Mouse (Mus musculus) intestine, embryonic 16.5 days (tissue): ENCODE data around the gene Anapc2. TPM values are rescaled to one million over a fixed set of nuclear protein-coding genes. Genes with fewer than 3 reads are reported as not detected.
"Not testable (repeated sequence)": the region's sequence is repeated elsewhere in the genome, so short reads cannot be mapped to it uniquely, and the experiment has no call there.

Experiments
- ATAC-seq: fragments of 200-750 bp; cut with Nextera tagmentation; 2 replicates; pipeline ENCODE4 v1.8.0; 2017; ENCODE audit warnings: moderate TSS enrichment, moderate library complexity
- H3K27ac ChIP-seq: fragments of 300-500 bp; sonication (generic); 2 replicates; pipeline ENCODE4 v1.5.1; 2014; ENCODE audit warnings: mild to moderate bottlenecking, low read length
- H3K27me3 ChIP-seq: fragments of 300-500 bp; sonication (generic); replicated peaks from 2 replicates; pipeline ENCODE4 v1.6.1; 2014; ENCODE audit warnings: low read length, control low read depth, mixed read lengths; ENCODE audit not compliant: control insufficient read depth, insufficient read depth
- H3K36me3 ChIP-seq: fragments of 300-500 bp; sonication (generic); 2 replicates; pipeline ENCODE4 v1.6.1; 2014; ENCODE audit warnings: low read length, control low read depth; ENCODE audit not compliant: control insufficient read depth, insufficient read depth
- H3K4me1 ChIP-seq: fragments of 300-500 bp; sonication (generic); 2 replicates; pipeline ENCODE4 v1.6.1; 2014; ENCODE audit warnings: low read length, control low read depth, mixed read lengths; ENCODE audit not compliant: control insufficient read depth, insufficient read depth
- H3K4me2 ChIP-seq: fragments of 300-500 bp; sonication (generic); 2 replicates; pipeline ENCODE4 v1.6.1; 2014; ENCODE audit warnings: low read depth, low read length, control low read depth
- H3K4me3 ChIP-seq: fragments of 300-500 bp; sonication (generic); 2 replicates; pipeline ENCODE4 v1.5.1; 2014; ENCODE audit warnings: mild to moderate bottlenecking, low read length
- H3K9ac ChIP-seq: fragments of 300-500 bp; sonication (generic); 2 replicates; pipeline ENCODE4 v1.6.1; 2014; ENCODE audit warnings: low read depth, low read length
- H3K9me3 ChIP-seq: fragments of 300-500 bp; sonication (generic); 2 replicates; pipeline ENCODE4 v1.6.1; 2016; ENCODE audit warnings: low read length, control low read depth; ENCODE audit not compliant: control insufficient read depth
- WGBS: fragments of 180-500 bp; shearing (Covaris S2); extraction: QIAGEN DNeasy Blood & Tissue Kit; methylation state at CpG from one replicate; pipeline ENCODE4 v1.1.7; 2014; 5-methylcytosine and 5-hydroxymethylcytosine counted together
- polyA plus RNA-seq: library from polyadenylated mRNA; unstranded; fragments of >200 nt; fragmentation: Nextera tagmentation; extraction: Ambion mirVana; gene quantifications from 2 replicates; pipeline ENCODE4 v1.2.1, GENCODE M21; 2015

The Anapc2 gene
- polyA plus RNA-seq, 1 experiment from 2014 or later: 97.3 TPM

GRCm38 (mm10) chr2:25252331-25252730 is 19.9 kb upstream of the Anapc2 start:
- Histone ChIP-seq H3K9me3 (no peaks in the 10 kb centered on the region), H3K4me3 (no peak overlapping the region), H3K4me1 (peaks cover 14% of the 10 kb centered on the region), H3K9ac (no peak overlapping the region), H3K36me3 (peaks cover 8% of the 10 kb centered on the region; the same call in 1 of the 2 replicates), H3K4me2 (no peak overlapping the region), H3K27ac (no peak overlapping the region), H3K27me3 (no peaks in the 10 kb centered on the region)
- 82% methylated on average over 1 of the region's 1 CpGs for WGBS
- ATAC-seq: no peak

- Histone ChIP-seq H3K4me2 (peak within 1 kb of the TSS; percentile 97), H3K4me3 (peak within 1 kb of the TSS; percentile 100), H3K36me3 (no peaks in the 10 kb centered on the region), H3K9ac (peak within 1 kb of the TSS; percentile 95), H3K9me3 (no peaks in the 10 kb centered on the region), H3K27me3 (no peaks in the 10 kb centered on the region), H3K27ac (peak within 1 kb of the TSS; percentile 86), H3K4me1 (peaks cover 14% of the 10 kb centered on the region)
- WGBS: under 1% methylated on average over 39 of the region's 39 CpGs
- ATAC-seq: peak; percentile 87
Observed at GRCm38 (mm10) chr2:25255284-25255779, 16.9 kb upstream of the Anapc2 start, which contains the start of gene Tmem203. Gene Tmem203 (plus strand): TSS chr2:25255439.

- Histone ChIP-seq H3K4me2 (peak overlapping the region; percentile 97), H3K4me1 (peaks cover 14% of the 10 kb centered on the region), H3K4me3 (peak overlapping the region; percentile 100), H3K9ac (peak overlapping the region; percentile 95)
- H3K9me3 ChIP-seq, H3K27ac ChIP-seq, H3K27me3 ChIP-seq, ATAC-seq, H3K36me3 ChIP-seq: not testable (repeated sequence)
- WGBS: 54% methylated on average over 10 of the region's 12 CpGs
Observed at GRCm38 (mm10) chr2:25256443-25257109, 15.7 kb upstream of the Anapc2 start.

GRCm38 (mm10) chr2:25257250-25257649 is 15.0 kb upstream of the Anapc2 start:
- H3K27me3 ChIP-seq, H3K27ac ChIP-seq, H3K9me3 ChIP-seq, H3K4me2 ChIP-seq, ATAC-seq, H3K4me3 ChIP-seq, H3K36me3 ChIP-seq, H3K9ac ChIP-seq: not testable (repeated sequence)
- peaks cover 14% of the 10 kb centered on the region for H3K4me1 ChIP-seq
- WGBS: 85% methylated on average over 5 of the region's 5 CpGs

GRCm38 (mm10) chr2:25258887-25259286 is 13.4 kb upstream of the Anapc2 start:
- Histone ChIP-seq H3K9me3 (no peaks in the 10 kb centered on the region), H3K4me1 (peaks cover 23% of the 10 kb centered on the region), H3K27me3 (peaks cover 3% of the 10 kb centered on the region; the same call in 1 of the 2 replicates), H3K4me2 (no peak overlapping the region), H3K9ac (no peak overlapping the region), H3K4me3 (no peak overlapping the region), H3K36me3 (no peaks in the 10 kb centered on the region), H3K27ac (no peak overlapping the region)
- WGBS: 66% methylated on average over 2 of the region's 2 CpGs
- ATAC-seq: no peak

GRCm38 (mm10) chr2:25261870-25262269 is 10.4 kb upstream of the Anapc2 start:
- Histone ChIP-seq H3K4me2 (peak overlapping the region; percentile 81), H3K9me3 (no peaks in the 10 kb centered on the region), H3K27ac (peak overlapping the region; percentile 72), H3K36me3 (no peaks in the 10 kb centered on the region), H3K4me1 (peaks cover 30% of the 10 kb centered on the region), H3K4me3 (peak overlapping the region; percentile 93), H3K27me3 (peaks cover 5% of the 10 kb centered on the region; the same call in 1 of the 2 replicates), H3K9ac (peak overlapping the region; percentile 65)
- 38% methylated on average over 11 of the region's 12 CpGs for WGBS
- ATAC-seq: peak; percentile 21

- Histone ChIP-seq H3K4me1 (peaks cover 35% of the 10 kb centered on the region), H3K9me3 (no peaks in the 10 kb centered on the region), H3K27me3 (peaks cover 5% of the 10 kb centered on the region; the same call in 1 of the 2 replicates), H3K4me3 (peak within 1 kb of the TSS; percentile 93), H3K9ac (peak within 1 kb of the TSS; percentile 87), H3K4me2 (peak within 1 kb of the TSS; percentile 96), H3K36me3 (no peaks in the 10 kb centered on the region), H3K27ac (peak within 1 kb of the TSS; percentile 96)
- under 1% methylated on average over 39 of the region's 39 CpGs for WGBS
- ATAC-seq: peak; percentile 95
Observed at GRCm38 (mm10) chr2:25262291-25262767, 9.9 kb upstream of the Anapc2 start, which contains the start of gene Tprn. Gene Tprn (plus strand): TSS chr2:25262618.

GRCm38 (mm10) chr2:25262795-25263622 is 9.3 kb upstream of the Anapc2 start:
- Histone ChIP-seq H3K9me3 (no peaks in the 10 kb centered on the region), H3K9ac (peak overlapping the region; percentile 87), H3K27ac (peak overlapping the region; percentile 96), H3K4me1 (peaks cover 40% of the 10 kb centered on the region), H3K27me3 (peaks cover 5% of the 10 kb centered on the region; the same call in 1 of the 2 replicates), H3K36me3 (no peaks in the 10 kb centered on the region), H3K4me3 (peak overlapping the region; percentile 93), H3K4me2 (peak overlapping the region; percentile 96)
- peak; percentile 10 for ATAC-seq
- under 1% methylated on average over 82 of the region's 82 CpGs for WGBS
